Mouse (Mus musculus) kidney, postnatal 0 days (tissue): ENCODE measurements at regions not wholly inside any gene's neighbourhood (a gene's known extent, or its start where the extent isn't known, plus 50 kb on each side); places are given as distances from the start of the nearest gene placed in this dataset.
A peak's percentile ranks its signal among the peaks of the same experiment; 100 is the strongest.

ENCODE experiments used
- ATAC-seq: fragments of 200-750 bp; cut with Nextera tagmentation; replicated peaks from 2 replicates; pipeline ENCODE4 v1.8.0; 2017; ENCODE audit warnings: low read depth, moderate number of reproducible peaks, moderate TSS enrichment, moderate library complexity; ENCODE audit not compliant: low FRiP score
- DNase-seq: peaks from one replicate; pipeline ENCODE4 v3.0.0-alpha.2; 2016; ENCODE audit warnings: low spot score
- H3K27ac ChIP-seq: fragments of 300-500 bp; sonication (generic); 2 replicates; pipeline ENCODE4 v1.5.1; 2014; ENCODE audit warnings: mild to moderate bottlenecking
- H3K27me3 ChIP-seq: fragments of 300-500 bp; sonication (generic); 2 replicates; pipeline ENCODE4 v1.6.1; 2014; ENCODE audit warnings: low read length, mixed read lengths; ENCODE audit not compliant: insufficient read depth
- H3K36me3 ChIP-seq: fragments of 300-500 bp; sonication (generic); 2 replicates; pipeline ENCODE4 v1.6.1; 2014; ENCODE audit warnings: low read length, mixed read lengths; ENCODE audit not compliant: insufficient read depth
- H3K4me1 ChIP-seq: fragments of 300-500 bp; sonication (generic); replicated peaks from 2 replicates; pipeline ENCODE4 v1.6.1; 2014; ENCODE audit warnings: antibody characterized with exemption, low read length, mixed read lengths; ENCODE audit not compliant: insufficient read depth
- H3K4me2 ChIP-seq: fragments of 300-500 bp; sonication (generic); 2 replicates; pipeline ENCODE4 v1.6.1; 2014; ENCODE audit warnings: mild to moderate bottlenecking, low read length, moderate library complexity, mixed read lengths
- H3K4me3 ChIP-seq: fragments of 300-500 bp; sonication (generic); replicated peaks from 2 replicates; pipeline ENCODE4 v1.5.1; 2014; ENCODE audit warnings: low read depth, low read length
- H3K9ac ChIP-seq: fragments of 300-500 bp; sonication (generic); 2 replicates; pipeline ENCODE4 v1.6.1; 2014; ENCODE audit warnings: low read depth, low read length
- H3K9me3 ChIP-seq: fragments of 300-500 bp; sonication (generic); replicated peaks from 2 replicates; pipeline ENCODE4 v1.6.1; 2016; ENCODE audit warnings: low read length, inconsistent platforms, mixed read lengths
- CTCF ChIP-seq: IDR thresholded peaks from 2 replicates; pipeline ENCODE4 v1.5.1; 2016; ENCODE audit warnings: antibody characterized with exemption, low read depth, mild to moderate bottlenecking, moderate library complexity
- WGBS: fragments of 180-500 bp; shearing (Covaris S2); extraction: QIAGEN DNeasy Blood & Tissue Kit; methylation state at CpG from one replicate; pipeline ENCODE4 v1.1.7; 2014; 5-methylcytosine and 5-hydroxymethylcytosine counted together

DNA sequence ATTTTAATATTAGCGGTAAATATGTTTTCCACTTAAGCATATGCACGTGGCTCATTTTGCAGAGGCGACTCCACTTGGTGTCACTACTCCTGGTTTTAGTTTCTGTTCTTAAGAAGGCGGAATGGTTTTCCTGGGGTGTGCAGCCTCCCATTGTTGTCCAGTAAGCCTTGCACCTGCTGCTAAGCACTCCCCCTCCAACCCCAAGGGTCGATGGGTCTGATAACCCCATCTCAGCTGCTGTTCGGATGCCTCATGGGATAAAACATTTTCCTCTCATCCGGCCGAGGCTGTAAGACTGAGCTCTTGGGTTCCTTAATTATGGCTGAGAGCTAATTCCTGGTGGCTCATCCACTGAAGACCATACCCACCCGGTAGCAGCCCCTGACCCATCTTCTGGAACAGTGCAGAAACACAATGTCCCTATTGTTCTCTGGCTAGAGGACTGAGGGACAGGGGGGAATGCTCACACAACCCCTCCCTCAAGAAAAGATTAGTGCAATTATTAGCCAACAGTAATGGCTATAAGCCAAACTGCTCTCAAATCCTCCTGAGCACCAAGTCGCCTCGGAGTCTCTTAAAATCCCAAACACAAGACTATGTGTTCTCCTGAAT is 73.8 kb upstream of the Sox9 start:
- no peak for DNase-seq
- H3K27me3 ChIP-seq, result no peaks in the 10 kb centered on the region
- TF ChIP-seq CTCF, result no peak
- ATAC-seq, result no peak
- H3K27ac ChIP-seq, result no peak overlapping the region
- no peak overlapping the region for H3K4me3 ChIP-seq
- WGBS, result 70% methylated on average over 11 of the region's 11 CpGs
- no peaks in the 10 kb centered on the region for H3K4me1 ChIP-seq
- no peaks in the 10 kb centered on the region for H3K36me3 ChIP-seq
- no peaks in the 10 kb centered on the region for H3K9me3 ChIP-seq
- no peak overlapping the region for H3K4me2 ChIP-seq
- H3K9ac ChIP-seq, result no peak overlapping the region

DNA sequence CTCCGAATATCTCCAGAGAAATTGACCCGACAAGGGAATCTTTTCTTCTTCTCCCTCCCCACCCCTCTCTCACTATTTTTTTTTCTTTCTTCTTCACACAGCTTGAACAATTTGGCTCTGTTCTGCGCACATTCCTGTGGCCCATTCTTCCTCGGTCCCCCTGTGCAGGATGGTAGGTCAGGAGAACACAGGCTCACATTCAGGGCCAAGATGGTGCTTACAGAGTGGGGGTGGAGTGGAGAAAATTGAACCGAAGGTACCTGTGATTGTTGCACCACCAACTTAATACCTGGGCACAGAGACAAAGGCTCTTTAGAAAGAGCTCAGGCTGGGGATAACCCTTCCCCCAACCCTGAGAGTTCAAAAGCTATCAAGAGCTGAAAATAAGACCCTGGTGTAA is 70.4 kb upstream of the Sox9 start:
- Histone ChIP-seq H3K27ac (no peak overlapping the region), H3K9me3 (no peaks in the 10 kb centered on the region), H3K9ac (no peak overlapping the region), H3K36me3 (no peaks in the 10 kb centered on the region), H3K4me1 (no peaks in the 10 kb centered on the region), H3K4me2 (no peak overlapping the region), H3K4me3 (no peak overlapping the region), H3K27me3 (no peaks in the 10 kb centered on the region)
- DNase-seq (no peak), ATAC-seq (no peak)
- no peak for TF ChIP-seq CTCF
- WGBS, result 63% methylated on average over 5 of the region's 5 CpGs

DNA sequence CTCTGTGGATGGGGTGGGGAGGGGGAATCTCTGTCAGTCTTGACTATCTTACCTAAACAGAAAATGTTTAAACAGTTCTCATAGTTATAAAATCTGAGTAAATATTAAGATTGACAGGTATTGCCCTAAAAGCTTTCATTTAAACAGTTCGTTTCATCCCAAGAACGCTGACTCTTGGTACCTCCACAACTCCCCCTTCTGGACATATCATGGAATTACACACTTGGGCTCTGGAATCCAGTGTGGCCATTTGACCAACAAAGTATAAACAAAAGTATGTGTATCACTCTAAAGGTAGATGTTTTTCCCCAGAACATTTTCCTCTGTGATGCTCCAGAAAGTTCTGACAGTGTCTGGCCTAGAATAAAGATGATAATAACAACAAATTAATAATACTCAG is 63.5 kb upstream of the Sox9 start:
- no peak overlapping the region for H3K9ac ChIP-seq
- no peak overlapping the region for H3K4me3 ChIP-seq
- H3K9me3 ChIP-seq, result no peaks in the 10 kb centered on the region
- WGBS, result 92% methylated on average over 2 of the region's 2 CpGs
- H3K27ac ChIP-seq, result no peak overlapping the region
- no peak for DNase-seq
- H3K4me1 ChIP-seq, result no peaks in the 10 kb centered on the region
- ATAC-seq, result no peak
- 0 out of 2 replicates have a peak, but pooled peaks have one; percentile 10 for TF ChIP-seq CTCF
- no peaks in the 10 kb centered on the region for H3K27me3 ChIP-seq
- no peak overlapping the region for H3K4me2 ChIP-seq
- no peaks in the 10 kb centered on the region for H3K36me3 ChIP-seq

DNA sequence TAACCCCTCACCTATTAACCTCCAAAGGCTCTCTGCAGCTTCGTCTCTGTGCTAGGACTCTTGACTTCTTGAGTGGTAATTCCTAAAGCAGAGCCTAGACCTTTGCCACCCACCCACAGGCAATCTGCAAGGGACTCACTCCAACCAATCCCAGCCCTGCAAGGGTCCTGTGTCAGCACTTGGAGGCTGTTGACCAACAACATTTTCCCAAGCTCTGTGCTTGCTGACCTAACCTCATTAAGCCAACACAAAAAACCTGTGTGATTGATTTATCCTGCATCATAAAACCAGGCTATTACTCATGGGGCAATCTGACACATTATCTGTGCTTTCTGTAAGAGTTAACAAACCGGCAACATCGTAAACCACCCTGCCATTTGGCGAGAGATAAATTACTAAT is 61.4 kb upstream of the Sox9 start:
- DNase-seq (no peak), ATAC-seq (no peak)
- Histone ChIP-seq H3K36me3 (no peaks in the 10 kb centered on the region), H3K27ac (no peak overlapping the region), H3K4me1 (no peaks in the 10 kb centered on the region), H3K9ac (no peak overlapping the region), H3K27me3 (no peaks in the 10 kb centered on the region), H3K9me3 (no peaks in the 10 kb centered on the region), H3K4me3 (no peak overlapping the region), H3K4me2 (no peak overlapping the region)
- no peak for TF ChIP-seq CTCF
- WGBS, result 42% methylated on average over 4 of the region's 4 CpGs

DNA sequence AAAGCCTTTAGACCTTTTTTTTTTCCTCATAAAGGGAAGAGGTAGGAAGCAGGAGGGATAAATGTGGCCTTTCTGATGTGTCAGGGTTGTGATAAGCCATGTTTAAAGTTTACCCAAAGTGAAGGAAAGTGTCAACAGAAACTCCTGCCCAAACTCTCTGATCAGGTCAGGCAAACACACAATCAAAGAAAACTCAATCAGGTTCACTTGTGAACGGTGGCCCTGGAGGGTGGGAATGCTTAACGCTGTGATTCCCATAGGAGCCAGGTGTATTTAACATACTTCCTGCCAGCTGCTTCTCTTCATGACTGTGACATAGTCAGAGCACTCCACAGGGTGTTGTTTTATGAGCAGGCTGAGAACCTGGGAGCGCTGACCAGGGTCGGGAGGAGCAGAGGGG is 59.1 kb upstream of the Sox9 start:
- no peak for ATAC-seq
- no peak for DNase-seq

DNA sequence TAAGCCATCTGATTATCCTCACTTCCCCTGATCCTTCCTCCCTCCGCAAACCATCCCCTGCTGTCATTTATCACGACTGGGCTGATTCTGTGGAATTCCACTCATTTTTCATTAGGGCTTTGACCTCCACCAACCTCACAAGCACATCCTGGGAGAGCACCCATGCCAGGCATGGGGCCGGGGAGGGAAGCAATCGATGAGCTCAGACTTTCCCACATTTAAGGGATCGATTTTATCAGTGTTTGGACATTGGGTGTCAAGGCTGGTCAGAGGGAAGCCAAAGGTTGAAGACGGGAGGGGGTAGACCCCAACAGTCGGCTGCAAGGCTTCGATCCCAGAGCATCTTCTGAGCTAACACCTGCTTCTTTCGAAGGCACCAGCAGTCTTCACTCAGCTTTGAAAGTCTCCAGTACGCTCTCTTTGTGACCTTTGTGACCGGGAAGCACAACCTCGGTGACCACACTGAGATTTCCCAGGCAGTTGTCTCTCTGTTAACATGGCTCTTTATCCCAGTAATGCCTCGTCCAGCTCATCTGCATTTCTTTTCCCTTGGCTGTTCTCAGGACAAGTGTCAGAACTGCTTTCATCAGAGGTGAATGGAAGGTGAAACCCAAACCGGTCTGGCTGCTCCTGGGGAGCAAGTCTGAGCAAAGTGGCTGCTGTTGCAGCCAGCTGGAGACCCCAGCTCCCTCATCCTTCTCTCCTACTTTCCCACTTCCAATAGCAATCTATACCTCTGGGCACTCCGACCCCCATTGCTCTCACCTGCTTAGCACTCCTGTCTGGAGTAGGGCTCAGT is 53.7 kb upstream of the Sox9 start:
- Histone ChIP-seq H3K4me3 (no peak overlapping the region), H3K9me3 (no peaks in the 10 kb centered on the region), H3K4me1 (no peaks in the 10 kb centered on the region), H3K27ac (no peak overlapping the region), H3K36me3 (no peaks in the 10 kb centered on the region), H3K9ac (no peak overlapping the region), H3K4me2 (no peak overlapping the region), H3K27me3 (no peaks in the 10 kb centered on the region)
- DNase-seq (peak; percentile 3), ATAC-seq (no peak)
- 45% methylated on average over 15 of the region's 15 CpGs for WGBS
- no peak for TF ChIP-seq CTCF

More for the DNA sequence above, 59.1 kb upstream of the Sox9 start:
- no peak overlapping the region for H3K27ac ChIP-seq
- 28% methylated on average over 4 of the region's 4 CpGs for WGBS
- TF ChIP-seq CTCF, result no peak
- H3K4me1 ChIP-seq, result no peaks in the 10 kb centered on the region
- no peaks in the 10 kb centered on the region for H3K9me3 ChIP-seq
- H3K4me2 ChIP-seq, result no peak overlapping the region
- H3K9ac ChIP-seq, result no peak overlapping the region
- no peak overlapping the region for H3K4me3 ChIP-seq
- H3K27me3 ChIP-seq, result no peaks in the 10 kb centered on the region
- no peaks in the 10 kb centered on the region for H3K36me3 ChIP-seq
